11 mouse cellular contexts compared by ENCODE assay signal in the genomic region with DNA sequence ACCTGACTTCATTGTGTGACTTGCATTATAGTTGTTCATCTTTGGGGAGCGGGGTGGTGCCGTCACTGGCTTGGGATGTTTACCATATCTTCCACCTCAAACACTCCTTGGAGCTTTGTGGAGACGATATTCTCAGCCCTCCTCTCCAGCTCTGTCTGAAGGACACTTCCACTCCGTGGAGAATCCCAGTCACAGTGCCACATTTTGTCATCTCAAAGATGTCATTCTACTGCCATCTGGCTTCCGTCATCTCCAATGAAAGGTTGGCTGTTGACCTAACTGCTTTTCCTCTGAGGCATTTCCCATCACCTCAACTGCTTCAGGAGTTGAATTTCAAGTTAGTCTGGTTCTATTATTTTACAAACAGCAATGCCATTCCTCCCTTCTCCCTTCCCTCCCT.
DNase-seq lines count a peak whose midpoint lies in the region; ATAC-seq and TF ChIP-seq lines count a peak whose summit lies in the region.
"Had no signal": no experiment of that assay in that cellular context is flagged by ENCODE, and none has a peak within 500 bp of the region (broad histone marks: within the 10 kb centered on the region; RNA-seq: fewer than 3 reads in every experiment).

No protein-coding gene starts in this region.

- H3K27me3 ChIP-seq in midbrain, embryonic 10.5 days (ENCODE audit: low read depth, poor library complexity, severe bottlenecking), result no peaks in the 10 kb centered on the region
- H3K27me3 ChIP-seq in midbrain, embryonic 13.5 days, result no peaks in the 10 kb centered on the region
- no peaks in the 10 kb centered on the region for H3K27me3 ChIP-seq in hindbrain, postnatal 0 days (ENCODE audit: insufficient read depth, low read length)
- no peaks in the 10 kb centered on the region for H3K27me3 ChIP-seq in thymus, adult 2 months (ENCODE audit: control insufficient read depth, insufficient read depth, low read length)
- H3K27me3 ChIP-seq: neural tube, embryonic 12.5 days had no signal

- no peaks in the 10 kb centered on the region for H3K36me3 ChIP-seq in midbrain, embryonic 10.5 days
- H3K36me3 ChIP-seq in midbrain, embryonic 13.5 days, result no peaks in the 10 kb centered on the region
- H3K36me3 ChIP-seq in hindbrain, postnatal 0 days (ENCODE audit: insufficient read depth, low read length), result no peaks in the 10 kb centered on the region
- H3K36me3 ChIP-seq in thymus, adult 2 months (ENCODE audit: control insufficient read depth, insufficient read depth, low read length), result no peaks in the 10 kb centered on the region
- H3K36me3 ChIP-seq: neural tube, embryonic 12.5 days had no signal

- TF ChIP-seq CTCF in gastrocnemius, adult 2 months (IDR thresholded peaks at IDR 0.05), result peak; percentile 13; the same call in 1 of the 2 replicates
- peak; percentile 75 for TF ChIP-seq CTCF in hindbrain, postnatal 0 days (IDR thresholded peaks at IDR 0.05; ENCODE audit: low read depth)
- no peak for TF ChIP-seq CTCF in thymus, adult 2 months (IDR thresholded peaks at IDR 0.05; ENCODE audit: borderline replicate concordance, control insufficient read depth, extremely low read depth, insufficient read depth, low read length, poor library complexity)

- no peak overlapping the region for H3K27ac ChIP-seq in gastrocnemius, adult 2 months
- H3K27ac ChIP-seq in midbrain, embryonic 10.5 days (replicated peaks), result no peak overlapping the region
- H3K27ac ChIP-seq in midbrain, embryonic 13.5 days, result no peak overlapping the region
- H3K27ac ChIP-seq in hindbrain, postnatal 0 days, result no peak overlapping the region
- H3K27ac ChIP-seq in thymus, adult 2 months (ENCODE audit: control insufficient read depth, insufficient read depth, low read length), result no peak overlapping the region
- H3K27ac ChIP-seq: neural tube, embryonic 12.5 days had no signal

- H3K9ac ChIP-seq in midbrain, embryonic 13.5 days (replicated peaks), result no peak overlapping the region
- H3K9ac ChIP-seq in hindbrain, postnatal 0 days (replicated peaks; ENCODE audit: low read length), result no peak overlapping the region
- H3K9ac ChIP-seq: neural tube, embryonic 12.5 days had no signal

- no peak for ATAC-seq in midbrain, embryonic 13.5 days
- ATAC-seq in hindbrain, postnatal 0 days, result peak; percentile 78

- no peak overlapping the region for H3K4me2 ChIP-seq in midbrain, embryonic 13.5 days (replicated peaks)
- H3K4me2 ChIP-seq in hindbrain, postnatal 0 days (ENCODE audit: low read depth, low read length), result no peak overlapping the region
- H3K4me2 ChIP-seq: neural tube, embryonic 12.5 days had no signal

- 65% methylated on average over 5 of the region's 5 CpGs for WGBS in midbrain, embryonic 10.5 days
- 50% methylated on average over 5 of the region's 5 CpGs for WGBS in midbrain, embryonic 13.5 days
- WGBS in hindbrain, postnatal 0 days, result 40% methylated on average over 5 of the region's 5 CpGs
- WGBS in thymus, adult 2 months, result 83% methylated on average over 5 of the region's 5 CpGs

- intact Hi-C loops in gastrocnemius, adult 2 months (cut with DNase I), result no loop called here

- no peaks in the 10 kb centered on the region; the same call in 1 of the 2 replicates for H3K9me3 ChIP-seq in midbrain, embryonic 10.5 days (replicated peaks)
- H3K9me3 ChIP-seq in midbrain, embryonic 13.5 days, result no peaks in the 10 kb centered on the region
- no peaks in the 10 kb centered on the region for H3K9me3 ChIP-seq in hindbrain, postnatal 0 days (ENCODE audit: low read length)
- H3K9me3 ChIP-seq: neural tube, embryonic 12.5 days had no signal

- peaks cover 21% of the 10 kb centered on the region for H3K4me1 ChIP-seq in midbrain, embryonic 10.5 days
- peaks cover 10% of the 10 kb centered on the region for H3K4me1 ChIP-seq in midbrain, embryonic 13.5 days (replicated peaks)
- H3K4me1 ChIP-seq in hindbrain, postnatal 0 days (ENCODE audit: insufficient read depth, low read length), result peaks cover 8% of the 10 kb centered on the region; the same call in 1 of the 2 replicates
- H3K4me1 ChIP-seq in thymus, adult 2 months (replicated peaks; ENCODE audit: control insufficient read depth, insufficient read depth, low read length), result no peaks in the 10 kb centered on the region
- H3K4me1 ChIP-seq: neural tube, embryonic 12.5 days had no signal

- DNase-seq in gastrocnemius, adult 2 months, result no peak
- DNase-seq in gastrocnemius, postnatal 4 days (ENCODE audit: low spot score in 2 of 2), result no peak
- DNase-seq in midbrain, embryonic 10.5 days (ENCODE audit: low spot score), result peak; percentile 17
- DNase-seq in hindbrain, postnatal 0 days (ENCODE audit: low spot score), result peak; percentile 86
- DNase-seq in neural tube, embryonic 10.5 days (ENCODE audit: extremely low spot score, low spot score), result no peak
- no peak for DNase-seq in spleen, postnatal 4 days (ENCODE audit: low spot score in 2 of 2)
- no peak for DNase-seq in thymus, adult 2 months
- DNase-seq: heart, postnatal 10 days; kidney, postnatal 4 days had no signal

- no peak overlapping the region for H3K4me3 ChIP-seq in gastrocnemius, adult 2 months
- H3K4me3 ChIP-seq in midbrain, embryonic 10.5 days, result no peak overlapping the region
- H3K4me3 ChIP-seq in midbrain, embryonic 13.5 days (replicated peaks), result no peak overlapping the region
- H3K4me3 ChIP-seq in hindbrain, postnatal 0 days (ENCODE audit: low read length), result no peak overlapping the region
- H3K4me3 ChIP-seq in thymus, adult 2 months (ENCODE audit: control insufficient read depth, insufficient read depth, low read length), result no peak overlapping the region
- H3K4me3 ChIP-seq: neural tube, embryonic 12.5 days had no signal

- TF ChIP-seq POLR2A in thymus, adult 2 months (IDR thresholded peaks at IDR 0.05; ENCODE audit: control insufficient read depth, extremely low read depth, insufficient read depth, low read length, poor library complexity), result no peak

Comparison
In these comparisons a context has a peak if more than half of its experiments do, and no peak if none do; other contexts are left out.
1. DNase-seq: peak in midbrain, embryonic 10.5 days (single experiment) and hindbrain, postnatal 0 days (single experiment); none in gastrocnemius, adult 2 months (single experiment), gastrocnemius, postnatal 4 days (0 of 2), neural tube, embryonic 10.5 days (single experiment), spleen, postnatal 4 days (0 of 2) and thymus, adult 2 months (single experiment).